Mouse (Mus musculus) embryonic fibroblast, embryonic 13.5 days (primary cell): ENCODE measurements around the gene Foxn3.

ENCODE experiments used
- CTCF ChIP-seq: IDR thresholded peaks from 2 replicates; pipeline ENCODE4 v1.5.1; 2011; ENCODE audit warnings: mild to moderate bottlenecking, control low read depth, low read length, moderate library complexity, borderline replicate concordance; ENCODE audit not compliant: insufficient read depth
- POLR2A ChIP-seq: IDR thresholded peaks from 2 replicates; pipeline ENCODE4 v1.6.1; 2011; ENCODE audit warnings: low read depth, mild to moderate bottlenecking, control low read depth, low read length, moderate library complexity

- no peak for TF ChIP-seq CTCF
- no peak for TF ChIP-seq POLR2A
Observed at GRCm38 (mm10) chr12:99522882-99523281, 40.5 kb downstream of the Foxn3 start.
